Mouse (Mus musculus) ES-E14 (cell line): ENCODE results near the gene Hes7. TPM values are rescaled to one million over a fixed set of nuclear protein-coding genes. Genes with fewer than 3 reads are reported as not detected.

Experiments used
- DNase-seq: peaks from one replicate; pipeline ENCODE4 v3.0.0-alpha.2; 2013; ENCODE audit warnings: low read depth, low spot score
- H3K27ac ChIP-seq: 2 replicates; pipeline ENCODE4 v1.5.1; 2012; ENCODE audit warnings: low read depth, mild to moderate bottlenecking, low read length, moderate library complexity, mixed read lengths; ENCODE audit not compliant: poor library complexity, insufficient read depth, severe bottlenecking
- H3K36me3 ChIP-seq: 2 replicates; pipeline ENCODE4 v1.6.1; 2012; ENCODE audit warnings: mild to moderate bottlenecking, low read length, moderate library complexity, mixed read lengths; ENCODE audit not compliant: control insufficient read depth, poor library complexity, insufficient read depth, severe bottlenecking
- H3K4me1 ChIP-seq, 2 experiments: fragments of 150-350 bp in 1 of 2; sonication (generic) in 1 of 2; 2 replicates each; pipeline ENCODE4 v1.6.1; 2012; ENCODE audit warnings: low read length in 2 of 2, mild to moderate bottlenecking in 1 of 2, mixed read lengths in 1 of 2; ENCODE audit not compliant: control insufficient read depth in 2 of 2, insufficient read depth in 2 of 2, poor library complexity in 1 of 2
- H3K4me3 ChIP-seq, 2 experiments: fragments of 150-350 bp in 1 of 2; sonication (generic) in 1 of 2; 2 replicates each; pipeline ENCODE4 v1.5.1; 2012; ENCODE audit warnings: low read length in 2 of 2, low read depth in 1 of 2, mild to moderate bottlenecking in 1 of 2, mixed read lengths in 1 of 2; ENCODE audit not compliant: insufficient read depth in 1 of 2, poor library complexity in 1 of 2, severe bottlenecking in 1 of 2
- H3K9ac ChIP-seq: 2 replicates; pipeline ENCODE4 v1.6.1; 2012; ENCODE audit warnings: low read depth, mild to moderate bottlenecking, low read length, mixed read lengths; ENCODE audit not compliant: poor library complexity, insufficient read depth, severe bottlenecking
- H3K9me3 ChIP-seq: fragments of 150-350 bp; sonication (generic); 2 replicates; pipeline ENCODE4 v1.6.1; 2012; ENCODE audit warnings: low read depth, mild to moderate bottlenecking, low read length; ENCODE audit not compliant: control insufficient read depth, insufficient read depth
- CHD2 ChIP-seq: IDR thresholded peaks from 2 replicates; pipeline ENCODE4 v1.6.1; 2014; ENCODE audit warnings: mild to moderate bottlenecking, low read depth, low read length, inconsistent platforms
- HCFC1 ChIP-seq: IDR thresholded peaks from 2 replicates; pipeline ENCODE4 v1.6.1; 2012; ENCODE audit warnings: low read length, inconsistent platforms, borderline replicate concordance; ENCODE audit not compliant: insufficient read depth
- MAFK ChIP-seq: IDR thresholded peaks from 2 replicates; pipeline ENCODE4 v1.6.1; 2014; ENCODE audit warnings: mild to moderate bottlenecking, low read depth, low read length, inconsistent platforms; ENCODE audit not compliant: insufficient read depth
- ZC3H11A ChIP-seq: IDR thresholded peaks from 2 replicates; pipeline ENCODE4 v1.6.1; 2012; ENCODE audit warnings: low read depth, mild to moderate bottlenecking, inconsistent platforms, low read length, borderline replicate concordance
- ZNF384 ChIP-seq: IDR thresholded peaks from 2 replicates; pipeline ENCODE4 v1.6.1; 2012; ENCODE audit warnings: low read depth, low read length, inconsistent platforms
- in situ Hi-C, 2 experiments: fragments of 600-800 bp; cut with MboI; formaldehyde crosslinking; loops; one replicate each; pipeline ENCODE4 v1.15.1; 2025; ENCODE audit warnings: low sequenced_read_pairs in 2 of 2, inconsistent platforms in 1 of 2; ENCODE audit not compliant: unreplicated experiment in 2 of 2
- total RNA-seq: library from RNA; depleted of rRNA; stranded (reverse); fragments of 300-350 nt; gene quantifications from 2 replicates; pipeline ENCODE4 v1.2.3, GENCODE M21; 2012

Gene Hes7
- total RNA-seq, 1 experiment: not detected

GRCm38 (mm10) chr11:69135361-69135760 lies 15.2 kb downstream of the Hes7 start:
- in situ Hi-C loops: no loop called here

DNA sequence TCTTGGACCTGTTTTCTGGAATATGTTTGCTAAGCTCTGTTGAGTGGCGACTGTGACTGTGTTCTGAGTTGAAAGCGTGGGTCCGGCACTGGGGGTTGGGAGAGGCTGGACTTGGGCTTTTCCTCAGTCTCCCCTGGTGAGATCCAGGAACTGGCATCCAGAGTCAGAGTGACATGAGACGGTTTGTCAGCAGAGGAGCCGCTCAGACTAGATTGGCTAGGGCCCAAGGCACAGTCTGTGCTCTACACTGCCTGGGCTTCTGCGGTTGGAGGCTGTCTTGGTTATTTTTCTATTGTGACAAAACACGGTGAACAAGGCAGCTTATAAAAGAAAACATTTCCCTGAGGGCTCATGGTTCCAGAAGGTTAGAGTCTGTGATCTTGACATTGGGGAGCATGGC lies 27.3 kb downstream of the Hes7 start:
- no peak for TF ChIP-seq ZC3H11A
- TF ChIP-seq CHD2: no peak
- no peak for TF ChIP-seq MAFK
- no peak for TF ChIP-seq ZNF384
- no peak for TF ChIP-seq HCFC1
- in situ Hi-C loops: no loop called here
- Histone ChIP-seq H3K4me3 (no peak overlapping the region), H3K4me1 (peaks cover 0 to 4% of the 10 kb centered on the region in 2 experiments; a peak in 2 of 4 replicates), H3K9me3 (no peaks in the 10 kb centered on the region), H3K27ac (no peak overlapping the region), H3K36me3 (no peaks in the 10 kb centered on the region), H3K9ac (no peak overlapping the region)
- no peak for DNase-seq

More at GRCm38 (mm10) chr11:69135361-69135760, 15.2 kb downstream of the Hes7 start:
- no peak for DNase-seq
- peaks cover 0 to 11% of the 10 kb centered on the region in 2 experiments; a peak in 1 of 4 replicates for H3K4me1 ChIP-seq
- H3K27ac ChIP-seq: no peak overlapping the region
- no peak overlapping the region for H3K9ac ChIP-seq
- no peaks in the 10 kb centered on the region for H3K9me3 ChIP-seq
- TF ChIP-seq CHD2 (no peak), HCFC1 (no peak), ZNF384 (no peak), ZC3H11A (no peak), MAFK (no peak)
- H3K36me3 ChIP-seq: no peaks in the 10 kb centered on the region
- H3K4me3 ChIP-seq: no peak overlapping the region

DNA sequence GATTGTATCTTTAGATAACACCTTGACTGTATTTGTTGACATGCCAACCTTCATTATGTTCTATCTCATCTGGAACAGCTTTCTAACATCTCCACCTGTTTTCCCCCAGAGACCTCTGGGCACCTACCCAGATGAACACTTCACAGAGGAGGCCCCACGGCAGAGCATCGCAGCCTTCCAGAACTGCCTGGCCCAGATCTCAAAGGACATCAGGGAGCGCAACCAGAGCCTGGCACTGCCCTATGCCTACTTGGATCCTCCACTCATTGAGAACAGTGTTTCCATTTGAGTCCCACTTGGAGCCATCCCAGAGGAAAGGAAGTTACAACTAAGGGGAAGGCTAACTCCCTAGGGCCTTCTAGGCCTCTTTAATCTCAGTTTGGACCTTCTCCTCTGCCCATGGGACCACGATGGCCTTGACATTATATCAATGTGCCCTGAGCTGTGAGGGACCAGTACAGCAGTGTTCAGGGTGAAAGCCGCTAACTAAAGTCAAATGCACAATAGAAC lies 28.3 kb downstream of the Hes7 start:
- DNase-seq: no peak
- in situ Hi-C loops: no loop called here
- H3K9me3 ChIP-seq: no peaks in the 10 kb centered on the region
- peaks cover 0 to 6% of the 10 kb centered on the region in 2 experiments; a peak in 2 of 4 replicates for H3K4me1 ChIP-seq
- no peak overlapping the region for H3K4me3 ChIP-seq
- H3K36me3 ChIP-seq: no peaks in the 10 kb centered on the region
- TF ChIP-seq CHD2: no peak
- no peak for TF ChIP-seq MAFK
- TF ChIP-seq HCFC1: no peak
- no peak for TF ChIP-seq ZNF384
- TF ChIP-seq ZC3H11A: no peak
- H3K9ac ChIP-seq: no peak overlapping the region
- H3K27ac ChIP-seq: no peak overlapping the region

- TF ChIP-seq ZNF384 (no peak), ZC3H11A (no peak), CHD2 (no peak), HCFC1 (no peak)
- Histone ChIP-seq H3K4me3 (no peak overlapping the region), H3K9me3 (no peaks in the 10 kb centered on the region), H3K4me1 (peaks cover 0 to 6% of the 10 kb centered on the region in 2 experiments; a peak in 2 of 4 replicates), H3K9ac (no peak overlapping the region), H3K27ac (no peak overlapping the region), H3K36me3 (no peaks in the 10 kb centered on the region)
- in situ Hi-C loops: no loop called here
- no peak for DNase-seq
Measured at GRCm38 (mm10) chr11:69149728-69150127, 29.5 kb downstream of the Hes7 start.

DNA sequence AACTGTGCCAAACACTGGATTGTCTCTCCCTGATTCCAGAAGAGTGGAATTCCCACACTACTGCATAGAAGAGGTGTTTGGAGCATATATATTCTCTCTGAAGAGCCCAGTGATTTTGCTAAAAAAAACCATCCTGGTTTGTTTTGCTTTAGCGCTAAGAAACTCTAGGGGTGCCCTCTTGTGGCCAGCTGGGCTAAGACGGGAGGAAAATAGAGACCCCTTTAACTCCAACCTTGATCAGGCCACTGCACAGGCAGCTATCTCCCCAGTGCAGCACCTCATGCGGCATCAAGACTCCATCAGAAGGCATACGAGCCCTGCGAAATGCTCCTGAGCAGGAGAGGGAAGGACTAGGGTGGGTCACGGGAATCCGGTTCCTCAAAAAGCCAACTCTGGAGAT lies 30.2 kb downstream of the Hes7 start:
- no peaks in the 10 kb centered on the region for H3K9me3 ChIP-seq
- H3K4me1 ChIP-seq: peaks cover 0 to 6% of the 10 kb centered on the region in 2 experiments; a peak in 2 of 4 replicates
- H3K4me3 ChIP-seq: peak overlapping the region; percentile 40 to 74; a peak in 3 of 4 replicates
- TF ChIP-seq CHD2 (no peak), ZC3H11A (0 out of 2 replicates have a peak, but pooled peaks have one; percentile 31), HCFC1 (no peak), ZNF384 (peak; percentile 56; the same call in 1 of the 2 replicates), MAFK (no peak)
- peak; percentile 47 for DNase-seq
- H3K9ac ChIP-seq: peak overlapping the region; percentile 42; the same call in 1 of the 2 replicates
- in situ Hi-C loops: no loop called here
- no peaks in the 10 kb centered on the region for H3K36me3 ChIP-seq
- H3K27ac ChIP-seq: no peak overlapping the region
